Mouse (Mus musculus) thymus, adult 2 months (tissue): ENCODE measurements around the gene Ostm1.

Experiments used
- CTCF ChIP-seq: fragments of 200-500 bp; IDR thresholded peaks from 2 replicates; pipeline ENCODE4 v1.5.1; 2012; ENCODE audit warnings: mild to moderate bottlenecking, control low read depth, low read length, moderate library complexity, borderline replicate concordance; ENCODE audit not compliant: control insufficient read depth, poor library complexity, insufficient read depth; ENCODE audit errors: extremely low read depth
- POLR2A ChIP-seq: fragments of 200-500 bp; IDR thresholded peaks from 2 replicates; pipeline ENCODE4 v1.6.1; 2012; ENCODE audit warnings: mild to moderate bottlenecking, low read length, control low read depth, moderate library complexity; ENCODE audit not compliant: control insufficient read depth, poor library complexity, insufficient read depth; ENCODE audit errors: extremely low read depth

DNA sequence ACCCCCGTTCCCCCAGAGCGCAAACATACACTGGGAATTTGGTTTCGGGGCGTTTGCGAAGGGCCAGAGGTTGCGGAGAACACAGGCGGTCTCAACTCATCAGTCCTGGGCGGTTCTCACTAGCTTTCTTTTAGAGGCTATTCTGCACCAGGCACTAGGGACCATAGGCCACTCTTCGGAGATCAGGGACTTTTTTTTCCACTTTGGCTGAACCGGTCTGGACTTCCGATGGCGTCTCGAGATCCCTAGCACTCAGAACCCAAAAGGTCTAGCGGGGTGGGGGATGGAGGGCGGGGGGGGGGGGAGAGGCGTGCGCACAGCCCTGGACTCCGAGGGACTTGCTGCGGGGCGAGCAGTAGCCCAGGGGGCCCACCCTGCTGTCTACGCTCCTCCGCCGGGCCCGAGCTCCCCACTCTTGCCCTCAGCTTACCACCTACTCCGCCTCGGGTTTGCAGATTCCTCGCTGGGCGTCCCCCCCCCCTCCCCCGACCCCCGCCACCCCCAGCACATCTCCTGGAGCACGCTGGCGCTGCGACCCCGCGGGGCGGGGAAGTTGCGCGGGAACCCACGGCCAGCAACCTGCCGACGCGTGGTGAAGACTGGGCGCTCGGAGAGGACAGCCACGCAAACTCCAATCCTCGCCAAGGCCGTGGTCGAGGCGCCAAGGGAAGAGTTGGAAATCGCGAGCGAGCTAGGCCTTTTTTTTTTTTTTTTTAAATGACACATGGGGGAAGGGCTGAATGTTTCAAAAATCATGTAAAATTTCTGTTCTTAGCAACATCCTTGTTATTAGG is 52.1 kb downstream of the Ostm1 start:
- TF ChIP-seq CTCF: no peak
- no peak for TF ChIP-seq POLR2A
